Mouse (Mus musculus) urinary bladder, postnatal 14 days (tissue): Measurements from ENCODE around the gene Gnptab.
"Not testable (repeated sequence)": the region's sequence is repeated elsewhere in the genome, so short reads cannot be mapped to it uniquely, and the experiment has no call there.

Experiments
- DNase-seq: peaks from one replicate; pipeline ENCODE4 v3.0.0; 2021; ENCODE audit warnings: low spot score

The Gnptab gene

DNA sequence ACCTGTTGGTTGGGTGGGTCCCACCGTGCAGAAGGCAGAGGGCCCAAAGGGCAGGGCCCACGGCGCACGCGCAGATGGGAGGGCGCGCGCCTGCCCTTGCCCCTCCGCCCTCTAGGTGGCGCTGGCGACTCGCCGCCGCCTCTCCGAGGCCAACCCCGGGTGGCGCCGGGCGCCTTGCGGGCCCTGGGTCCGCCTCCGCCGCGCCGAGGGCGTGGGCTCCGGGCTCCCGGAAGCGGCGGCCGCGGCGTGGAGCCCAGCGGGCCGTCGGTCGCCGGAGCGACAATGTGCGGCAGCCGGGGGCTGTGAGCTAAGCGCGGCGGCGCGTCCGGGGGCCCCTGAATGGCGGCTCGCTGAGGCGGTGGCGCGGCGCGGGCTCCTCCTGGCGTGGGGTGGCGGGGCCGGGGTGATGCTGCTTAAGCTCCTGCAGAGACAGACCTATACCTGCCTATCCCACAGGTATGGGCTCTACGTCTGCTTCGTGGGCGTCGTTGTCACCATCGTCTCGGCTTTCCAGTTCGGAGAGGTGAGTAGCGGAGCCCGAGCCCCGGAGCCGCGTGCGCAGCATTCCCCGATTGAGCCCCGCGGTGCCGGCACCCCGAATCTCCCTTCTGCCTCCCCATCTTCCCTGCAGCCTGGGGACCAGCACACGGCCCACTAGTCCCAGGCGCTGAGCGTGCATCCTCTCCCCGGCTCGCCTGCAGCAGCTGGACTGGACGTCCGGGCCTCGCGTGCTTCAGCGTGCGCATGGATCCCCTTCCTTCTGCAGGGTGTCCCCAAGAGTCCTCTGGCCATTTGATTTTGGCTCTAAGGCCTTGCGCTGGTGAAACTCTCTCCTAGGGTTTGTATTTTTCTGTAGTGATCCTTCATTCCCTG, at the start of gene Gnptab, which contains the start of gene Dram1:
TSS of gene Gnptab (plus strand) at position 120 of the 873 bp plus-strand sequence.
TSS of gene Dram1 (minus strand) at position 68 of the 873 bp plus-strand sequence.
- peak; percentile 84 for DNase-seq

DNA sequence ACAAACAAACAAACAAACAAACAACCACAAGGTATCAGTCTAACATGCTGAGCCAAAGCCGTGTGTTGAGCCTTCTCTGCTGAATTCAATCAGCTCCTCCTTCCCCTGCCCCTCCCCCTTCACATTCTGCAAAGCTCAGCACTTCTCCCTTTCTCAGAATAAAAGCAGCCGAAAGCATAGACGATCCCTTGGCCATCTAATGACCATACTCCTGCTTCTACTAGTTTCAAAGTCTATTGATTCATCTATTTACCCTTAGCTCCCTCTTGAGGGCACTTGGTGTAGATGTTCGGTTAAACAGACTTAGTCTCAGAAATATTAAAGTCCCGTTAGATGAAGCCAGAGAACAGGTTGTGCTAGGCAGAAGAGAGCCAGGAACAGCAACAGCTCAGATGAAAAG, 48.2 kb upstream of the Gnptab start:
- no peak for DNase-seq

DNA sequence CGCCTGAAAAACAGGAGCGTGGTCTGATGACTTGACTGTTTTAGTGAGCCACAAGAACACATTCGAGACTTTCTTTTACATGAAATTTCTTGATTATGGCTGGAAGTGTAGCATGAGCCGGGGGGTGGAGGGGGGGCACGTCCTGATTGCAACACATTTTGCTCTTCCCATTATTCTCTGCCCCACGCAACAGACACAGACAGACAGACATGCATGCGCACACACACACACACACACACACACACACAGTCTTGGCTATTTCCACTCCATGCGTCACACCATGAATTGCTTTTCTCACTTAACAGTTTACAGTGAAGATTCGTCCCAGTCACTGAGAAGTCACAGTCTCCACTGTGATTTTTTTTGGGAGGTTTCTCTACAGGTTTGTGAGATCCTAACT, 38.3 kb upstream of the Gnptab start:
- no peak for DNase-seq

DNA sequence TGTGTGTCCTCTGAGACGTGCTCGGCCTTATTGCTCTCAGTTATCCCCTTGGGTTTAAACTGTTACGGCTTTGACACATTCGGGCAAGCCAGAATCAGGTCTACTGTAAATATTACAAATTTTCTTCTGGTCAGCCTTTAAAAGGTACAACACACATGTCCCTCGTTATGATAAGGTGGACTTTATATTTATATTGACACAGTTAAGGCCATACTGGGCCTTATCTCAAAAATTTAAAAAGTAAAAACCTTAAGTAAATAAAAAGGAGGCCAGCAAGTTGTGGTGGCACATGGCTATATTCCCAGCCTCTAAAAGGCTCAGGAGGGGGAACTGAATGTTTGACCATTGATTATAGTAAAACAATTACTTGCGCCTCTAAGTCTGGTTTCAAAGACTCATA, 37.6 kb upstream of the Gnptab start:
- DNase-seq, result no peak

DNA sequence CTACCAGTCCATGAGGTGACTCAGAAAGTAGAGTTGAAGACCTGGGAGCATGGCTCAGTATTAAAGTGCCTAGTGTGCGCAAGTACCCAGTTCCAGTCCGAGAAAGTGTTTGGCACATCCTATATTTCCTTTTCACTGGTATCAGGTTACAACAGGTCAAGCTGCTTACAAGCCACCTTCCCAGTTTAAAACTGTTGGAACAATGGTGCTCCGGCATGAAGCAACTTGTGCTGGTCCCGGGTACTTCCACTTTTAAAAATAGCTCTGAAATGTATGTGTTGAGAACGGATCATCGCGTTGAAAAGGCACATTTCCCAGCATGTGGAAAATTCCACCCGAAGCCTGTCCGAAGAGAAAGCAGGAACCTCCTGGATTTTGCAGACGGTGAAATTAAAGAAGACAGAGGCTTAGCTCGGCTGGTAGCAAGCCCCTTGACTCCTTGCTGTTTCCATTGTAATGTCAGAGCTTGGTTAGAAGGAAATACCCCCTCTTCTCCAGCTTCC, 33.0 kb upstream of the Gnptab start:
- DNase-seq, result no peak

DNA sequence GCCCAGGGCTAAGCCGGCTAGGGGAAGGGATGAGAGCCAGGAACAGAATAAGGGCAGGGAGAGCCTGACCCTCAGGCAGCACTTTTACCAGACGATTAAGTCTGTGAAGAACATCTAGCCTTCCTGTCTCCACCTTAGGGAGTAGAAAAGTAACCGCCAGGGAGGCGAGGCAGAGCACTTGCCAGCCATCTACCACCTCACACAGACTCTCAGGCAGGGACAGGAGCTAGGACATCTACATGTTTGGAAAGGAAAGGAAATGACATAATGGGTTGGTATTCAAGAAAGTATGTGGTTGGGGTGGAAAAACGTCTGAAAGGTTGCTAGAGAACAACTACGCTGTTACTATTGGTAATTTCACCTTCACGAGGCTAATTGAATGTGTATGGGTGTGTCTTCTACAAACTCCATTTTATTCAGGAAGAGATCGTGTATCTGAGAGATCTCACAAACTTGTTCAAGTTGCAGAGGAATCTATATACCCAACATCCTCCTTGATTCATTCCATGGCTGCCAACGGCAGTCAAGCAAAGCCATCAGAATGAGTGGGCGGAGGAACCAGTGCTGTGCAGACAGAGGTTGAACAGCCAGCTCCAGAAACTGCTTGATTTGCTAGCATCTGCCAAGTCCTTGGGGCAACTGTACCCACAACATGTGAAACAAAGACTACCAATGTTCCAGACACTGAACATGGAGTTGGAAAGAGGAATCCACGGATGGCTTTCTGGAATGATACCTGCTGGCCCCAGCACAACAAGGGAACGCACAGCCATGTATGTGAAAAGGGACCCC, 32.3 kb upstream of the Gnptab start:
- no peak for DNase-seq

DNA sequence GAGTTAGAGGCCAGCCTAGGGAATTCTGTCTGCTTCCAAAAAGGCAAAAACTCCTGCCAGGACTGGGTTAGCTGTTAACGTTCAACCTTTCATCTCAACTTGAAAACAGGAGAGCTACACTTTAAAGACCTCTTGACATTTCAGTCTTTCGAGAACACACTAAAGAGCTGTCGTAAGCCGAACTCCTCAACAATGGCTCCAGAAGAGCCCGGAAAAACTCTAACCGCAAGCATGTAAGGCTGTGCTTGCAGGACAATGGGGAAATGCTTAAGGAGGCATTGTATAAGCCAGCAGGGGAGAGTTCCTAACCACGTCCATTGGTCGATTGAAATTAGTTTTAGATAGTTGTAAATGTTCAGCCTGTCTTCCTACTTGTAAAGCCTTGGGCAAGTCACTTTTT, 29.1 kb upstream of the Gnptab start:
- DNase-seq, result no peak

DNA sequence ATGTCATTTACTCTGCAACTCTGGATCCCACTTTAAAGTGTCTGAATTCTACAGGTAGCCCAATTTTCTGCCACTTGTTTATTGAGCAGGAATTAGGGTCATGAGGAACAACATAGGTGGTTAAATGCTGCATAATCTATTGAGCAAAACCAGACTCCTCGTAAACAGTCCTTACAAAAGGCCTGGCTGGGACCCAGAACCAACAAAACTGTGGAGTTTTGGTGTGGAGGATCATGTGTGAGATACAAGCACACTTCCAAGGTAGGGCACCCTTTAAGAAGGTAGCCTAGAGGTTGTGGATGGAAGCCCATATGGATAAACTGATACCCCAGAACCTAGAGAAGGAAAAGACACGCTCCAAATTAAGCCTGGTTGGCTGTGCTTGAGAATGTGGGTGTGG, 28.2 kb upstream of the Gnptab start:
- DNase-seq, result no peak

DNA sequence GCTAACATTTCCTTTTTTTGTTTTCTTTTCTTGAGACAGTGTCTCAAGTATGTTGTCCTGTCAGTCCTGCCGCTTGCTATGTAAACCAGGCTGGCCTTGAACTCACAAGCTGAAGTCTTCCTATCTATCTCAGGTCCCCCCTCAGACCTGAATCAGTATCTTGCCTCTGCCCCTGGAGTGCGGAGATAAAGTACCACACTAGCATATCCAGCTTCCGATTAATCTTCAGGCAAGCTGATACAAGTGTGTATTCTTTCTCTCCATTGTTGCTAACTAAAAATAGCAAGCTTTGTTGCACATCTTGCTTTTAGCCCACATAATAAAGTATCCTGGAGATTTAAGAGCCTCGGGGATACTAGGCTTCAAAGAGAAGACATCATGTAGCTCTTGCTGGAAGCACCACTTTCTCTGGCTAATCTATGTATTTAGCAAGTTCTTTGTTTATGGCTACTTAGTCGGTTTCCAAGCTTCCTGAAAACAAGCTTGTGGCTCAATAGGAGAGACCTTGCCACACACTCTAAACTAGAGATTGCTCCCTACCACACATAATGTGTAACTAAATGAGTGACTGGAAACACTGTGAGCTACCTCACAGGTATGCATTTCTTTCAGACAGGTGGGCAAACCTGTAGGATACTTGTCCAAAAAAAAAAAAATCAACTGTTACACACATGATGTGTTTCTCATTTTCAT, 27.4 kb upstream of the Gnptab start:
- DNase-seq, result no peak

DNA sequence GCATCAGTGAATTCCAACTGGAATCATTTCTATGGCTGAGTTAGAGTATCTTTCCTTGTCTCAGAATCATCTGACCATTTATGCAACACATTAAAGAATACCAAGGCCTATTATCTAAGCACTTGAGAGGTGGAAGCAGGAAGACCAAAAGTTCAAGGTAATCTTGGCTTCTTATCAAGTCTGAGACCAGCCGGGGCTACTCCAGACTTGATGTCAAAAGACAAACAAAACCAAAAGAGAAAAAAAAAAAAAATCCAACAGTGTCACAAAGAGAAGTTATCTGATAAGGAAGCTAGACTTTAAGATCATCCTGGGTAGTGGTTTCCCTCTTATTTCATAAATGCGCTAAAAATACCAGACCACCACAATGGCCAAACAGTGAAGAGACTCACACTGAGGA, 26.4 kb upstream of the Gnptab start:
- DNase-seq, result no peak

DNA sequence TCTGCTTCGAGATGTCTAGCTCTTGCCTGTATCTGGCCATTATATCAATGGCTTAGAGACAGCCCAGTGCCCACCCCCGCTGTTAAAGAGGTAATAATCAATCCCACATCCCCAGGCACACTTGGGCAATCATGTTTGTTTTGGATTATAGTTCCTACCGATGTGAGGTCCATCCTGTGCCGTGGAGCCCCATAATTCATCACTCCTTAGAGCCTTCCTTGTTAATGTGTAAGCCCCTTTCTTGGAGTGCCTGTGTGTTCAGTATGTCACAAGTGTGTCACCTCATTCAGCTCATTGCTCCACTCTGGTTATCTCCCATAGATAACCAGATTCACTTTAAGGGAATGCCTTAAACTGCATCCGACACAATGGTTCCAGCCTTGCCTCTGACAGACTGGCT, 24.3 kb upstream of the Gnptab start:
- no peak for DNase-seq

DNA sequence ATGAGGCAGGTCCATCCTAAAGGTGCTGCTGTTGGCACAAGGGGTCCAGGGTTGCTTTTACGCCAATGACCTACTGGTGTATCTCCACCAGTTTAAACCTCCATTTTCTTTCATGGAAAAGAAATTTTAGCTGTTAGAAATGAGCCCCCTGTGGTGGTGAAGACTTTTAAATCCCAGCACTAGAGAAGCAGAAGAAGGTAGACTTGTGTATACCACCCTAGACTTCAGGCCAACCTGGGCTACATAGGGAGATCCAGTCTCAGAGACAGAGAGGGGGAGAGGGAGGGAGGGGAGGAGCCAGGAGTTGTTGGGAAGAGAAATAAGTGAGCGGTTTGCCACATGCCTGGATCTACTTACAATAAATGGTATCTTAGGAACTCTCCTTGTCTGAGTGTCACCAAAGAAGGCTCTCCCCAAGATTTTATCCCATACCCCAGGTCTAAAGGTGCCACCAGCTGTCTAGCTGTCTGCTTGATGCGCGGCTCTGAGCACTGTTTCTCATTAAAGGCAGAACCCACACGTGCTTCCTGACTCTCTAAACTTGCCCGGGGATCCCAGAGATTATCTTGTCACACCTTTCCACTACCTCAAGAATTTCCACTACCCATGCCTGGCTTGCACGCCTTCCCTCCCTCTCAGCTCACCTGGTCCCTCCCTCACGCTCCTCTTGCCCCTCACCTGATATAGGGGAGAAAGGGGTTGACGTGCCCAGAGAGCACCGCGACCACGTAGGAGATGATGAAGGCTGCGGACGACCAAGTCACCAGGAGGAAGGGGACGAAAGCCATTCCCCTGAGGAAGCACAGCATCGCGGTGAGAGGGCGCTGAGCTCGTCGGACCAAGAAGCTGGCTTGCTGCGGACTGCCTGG, 22.6 kb upstream of the Gnptab start:
- DNase-seq, result no peak

DNA sequence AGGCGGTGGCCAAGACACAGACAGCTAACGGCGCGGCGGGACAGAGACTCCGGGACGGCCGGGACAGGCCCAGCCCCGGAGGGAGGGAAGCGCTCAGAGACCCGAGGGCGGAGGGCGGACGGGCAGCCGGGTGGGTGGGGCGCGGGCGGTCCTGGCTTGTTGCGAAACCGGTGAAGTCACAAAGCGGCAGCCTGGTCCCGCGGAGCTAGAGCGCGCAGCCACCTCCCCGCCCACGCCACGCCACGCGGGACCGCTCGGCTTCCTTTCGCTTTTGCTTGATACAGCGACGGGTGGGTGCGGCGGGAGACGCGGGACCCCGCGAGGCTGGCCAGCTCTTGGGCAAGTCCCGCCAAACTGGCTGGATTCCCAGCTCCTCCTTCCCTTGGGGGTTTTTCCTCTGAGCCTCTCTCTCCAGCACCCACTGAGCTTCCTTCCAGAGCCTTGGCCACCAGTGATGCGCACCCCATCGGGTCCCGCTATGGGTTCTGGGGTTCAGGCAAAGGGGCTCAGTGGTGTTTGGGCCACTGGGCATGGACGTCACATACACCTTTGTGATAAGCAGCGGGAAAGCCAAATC, 21.9 kb upstream of the Gnptab start:
- peak; percentile 80 for DNase-seq

DNA sequence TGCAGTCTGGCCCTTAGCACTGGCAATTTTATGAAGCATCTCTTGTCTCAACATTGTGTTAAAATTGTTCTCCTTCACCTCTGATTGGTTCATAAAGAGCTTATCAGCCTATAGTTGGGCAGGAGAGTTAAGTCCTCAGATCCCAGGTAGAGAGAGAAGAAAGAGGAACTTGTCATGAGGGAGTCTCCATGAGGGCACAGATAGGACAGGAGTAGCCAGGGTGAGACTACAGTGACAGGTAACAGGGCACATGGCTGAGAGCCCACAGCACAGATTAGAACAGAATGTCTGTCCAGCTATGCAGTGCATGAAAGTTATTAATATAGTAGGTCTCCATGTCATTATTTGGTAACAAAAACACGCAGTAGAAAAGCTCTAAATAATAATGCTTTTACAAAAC, 16.7 kb upstream of the Gnptab start:
- DNase-seq, result no peak

DNA sequence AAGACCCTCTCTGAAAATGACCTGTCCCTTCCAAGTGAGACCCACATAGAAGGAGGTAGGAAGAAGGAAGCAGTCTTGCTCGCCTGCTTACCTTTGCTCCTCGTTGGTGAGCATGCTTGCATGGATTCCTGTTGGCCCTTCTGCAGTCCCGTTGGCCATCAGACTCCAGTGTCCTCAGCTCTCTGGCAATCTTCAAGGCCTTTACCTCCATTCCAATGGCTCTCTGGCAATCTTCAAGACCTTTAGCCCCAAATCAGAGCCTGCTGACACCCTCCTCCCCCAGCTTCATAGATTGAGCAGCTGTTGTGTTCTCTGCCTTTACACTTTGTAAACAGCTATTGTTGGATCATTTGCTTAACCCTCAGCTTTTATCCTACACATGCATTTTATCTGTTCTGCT, 14.7 kb upstream of the Gnptab start:
- no peak for DNase-seq

DNA sequence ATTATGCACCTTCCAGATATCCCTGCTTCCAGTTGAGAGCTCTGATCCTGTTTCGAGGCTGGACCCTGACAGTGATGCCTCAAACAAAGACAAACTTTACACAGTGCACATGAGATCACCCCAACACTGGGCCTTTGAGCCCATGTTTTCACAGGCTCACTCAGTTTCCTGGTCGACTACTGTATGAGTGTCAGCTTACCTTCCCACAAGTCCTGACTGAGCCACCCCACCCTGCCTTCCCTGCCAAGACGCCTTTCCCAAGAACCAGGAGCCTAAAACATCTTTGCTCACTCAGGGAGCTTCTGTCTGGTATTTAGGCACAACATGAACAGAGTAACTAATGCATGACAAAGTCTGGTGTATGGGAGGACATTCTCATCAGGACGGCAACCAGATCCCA, 9.7 kb upstream of the Gnptab start:
- DNase-seq, result no peak

DNA sequence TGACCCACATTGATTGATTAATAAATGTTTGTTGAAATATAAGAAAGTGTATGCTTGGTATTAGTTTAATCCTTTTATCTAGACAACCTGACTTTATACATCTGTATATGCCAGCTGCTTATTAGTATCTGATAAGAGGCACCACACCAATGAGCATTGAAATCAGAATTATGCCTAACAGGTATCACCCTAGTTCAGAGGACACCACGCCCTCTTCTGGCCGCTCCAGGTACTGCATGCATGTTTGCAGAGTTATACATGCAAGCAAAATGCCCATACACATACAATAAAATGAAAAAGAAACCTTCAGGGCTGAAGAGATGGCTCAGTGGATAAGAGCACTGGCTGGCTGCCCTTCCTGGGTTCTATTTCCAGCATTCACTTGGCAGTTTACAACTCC, 7.1 kb upstream of the Gnptab start:
- DNase-seq, result no peak

DNA sequence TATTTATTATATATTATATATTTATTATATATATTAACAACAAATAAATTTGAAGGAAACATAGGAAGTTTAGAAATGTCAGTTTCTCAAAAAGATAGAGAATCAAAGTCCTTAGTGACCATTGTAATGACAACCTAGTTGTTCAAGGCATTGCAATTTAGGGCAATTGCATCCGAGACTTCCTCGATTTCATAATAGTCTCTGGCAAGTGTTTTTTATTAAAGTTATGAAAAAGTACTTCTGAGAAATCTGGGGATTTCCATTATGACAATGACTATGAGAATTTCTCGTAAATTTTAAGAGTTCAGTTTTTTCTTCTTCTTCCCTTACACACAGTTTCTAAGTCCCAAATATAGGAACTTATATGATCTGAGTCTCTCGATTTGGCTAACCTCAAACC, 6.5 kb upstream of the Gnptab start:
- DNase-seq, result no peak

DNA sequence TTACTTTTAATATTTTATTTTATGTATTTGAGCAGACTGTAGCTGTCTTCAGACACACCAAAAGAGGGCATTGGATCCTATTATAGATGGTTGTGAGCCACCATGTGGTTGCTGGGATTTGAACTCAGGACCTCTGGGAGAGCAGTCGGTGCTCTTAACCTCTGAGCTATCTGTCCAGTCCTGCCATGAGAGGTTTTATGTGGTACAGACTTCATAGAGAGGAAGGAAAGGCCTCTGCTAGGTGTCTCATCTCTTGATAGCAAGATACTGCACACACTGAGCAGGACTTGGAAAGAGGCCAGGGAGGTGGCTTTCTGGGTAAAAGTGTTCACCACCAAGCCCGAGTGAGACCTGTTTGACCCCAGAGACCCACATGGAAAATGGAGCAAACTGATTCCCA, 6.0 kb upstream of the Gnptab start:
- not testable (repeated sequence) for DNase-seq

DNA sequence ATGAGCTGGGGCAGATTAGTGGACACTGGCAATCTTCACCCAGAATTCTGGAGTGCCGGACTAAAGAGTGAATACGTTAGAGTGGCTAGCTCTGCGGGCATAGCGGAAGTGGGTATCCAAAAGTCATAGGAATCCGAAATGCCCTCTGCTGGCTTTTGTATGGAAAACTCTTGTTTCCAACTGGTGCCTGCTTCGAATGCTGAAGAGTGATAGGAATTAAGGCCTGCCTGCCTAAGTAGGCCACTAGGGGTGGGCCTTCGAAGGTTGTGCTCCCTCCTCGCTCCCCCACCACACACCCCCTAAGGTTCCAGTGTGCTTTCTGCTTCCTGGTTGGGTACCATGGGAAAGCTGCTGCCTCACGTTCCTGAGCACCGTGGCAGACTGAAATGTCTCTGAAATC, 3.9 kb upstream of the Gnptab start:
- DNase-seq, result no peak

DNA sequence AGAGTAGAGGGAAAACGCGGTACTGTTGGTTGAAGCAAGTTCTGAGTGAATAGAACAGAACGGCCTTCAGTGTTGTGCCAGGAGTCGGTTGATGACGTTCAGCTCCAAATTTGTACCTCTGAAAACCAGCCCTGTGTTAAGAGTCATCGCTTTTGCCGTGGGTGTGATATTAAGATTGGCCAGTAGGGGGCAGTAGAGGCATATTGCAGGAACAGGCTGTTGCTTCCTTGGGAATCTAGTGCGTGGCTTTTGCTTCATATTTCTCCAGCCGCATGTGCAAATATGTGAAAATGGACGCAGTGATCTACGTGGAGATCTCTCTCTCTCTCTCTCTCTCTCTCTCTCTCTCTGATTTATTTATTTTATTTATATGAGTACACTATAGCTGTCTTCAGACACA, 2.2 kb upstream of the Gnptab start:
- DNase-seq, result peak; percentile 91
